Mouse (Mus musculus) cerebellum, postnatal 4 days (tissue): Measurements from ENCODE around the gene Mup16.
A peak's percentile ranks its signal among the peaks of the same experiment; 100 is the strongest.
"Not testable (repeated sequence)": the region's sequence is repeated elsewhere in the genome, so short reads cannot be mapped to it uniquely, and the experiment has no call there.

Experiments
- DNase-seq, 2 experiments: peaks; one replicate each; pipeline ENCODE4 v3.0.0; 2022; ENCODE audit warnings: low spot score in 2 of 2, mixed read lengths in 1 of 2

The Mup16 gene

GRCm38 (mm10) chr4:61519431-61519830 is at the start of gene Mup16:
TSS of gene Mup16 (minus strand) at chr4:61519531.
- not testable (repeated sequence) for DNase-seq

- peak in 1 of 2 experiments; percentile 11 for DNase-seq
These were observed 36.6 kb upstream of the Mup16 start for GRCm38 (mm10) chr4:61555887-61556286.
